Mouse (Mus musculus) MN1 (cell line): Measurements from ENCODE around the gene Rnf213.

Source experiments
- DNase-seq: peaks from one replicate; pipeline ENCODE4 v3.0.0-alpha.2; 2016; ENCODE audit warnings: low spot score

Rnf213 gene

GRCm38 (mm10) chr11:119390271-119391231, 2.3 kb upstream of the Rnf213 start:
- peak; percentile 64 for DNase-seq

DNA sequence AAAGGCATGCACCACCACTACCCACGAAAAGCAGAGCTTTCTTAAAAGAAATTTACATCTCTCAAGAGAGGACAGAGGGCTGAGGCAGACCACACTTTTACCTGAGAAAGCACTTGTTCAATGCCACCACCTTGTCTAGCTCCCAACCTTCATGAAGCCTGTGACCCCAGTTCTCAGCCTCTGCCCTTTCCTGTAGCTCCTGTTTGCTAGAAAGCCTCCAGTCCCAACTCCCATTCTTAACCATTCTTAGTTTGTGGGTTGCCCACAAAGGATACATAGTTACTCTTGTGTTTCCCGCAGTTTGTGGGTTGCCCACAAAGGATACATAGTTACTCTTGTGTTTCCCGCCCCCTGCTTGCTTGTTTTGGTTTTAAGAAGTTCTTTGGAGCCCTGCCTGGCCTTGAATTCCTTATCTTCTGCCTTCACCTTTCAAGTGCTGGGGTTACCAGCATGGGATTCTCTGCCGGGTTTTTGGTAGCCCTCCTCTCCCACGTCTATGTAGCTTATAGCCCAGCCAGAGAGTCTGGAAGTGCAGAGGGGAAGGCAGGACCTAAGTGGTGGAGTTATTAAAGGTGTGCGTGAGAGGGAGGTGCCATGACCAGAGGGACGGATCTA, 1.4 kb upstream of the Rnf213 start:
- no peak for DNase-seq

DNA sequence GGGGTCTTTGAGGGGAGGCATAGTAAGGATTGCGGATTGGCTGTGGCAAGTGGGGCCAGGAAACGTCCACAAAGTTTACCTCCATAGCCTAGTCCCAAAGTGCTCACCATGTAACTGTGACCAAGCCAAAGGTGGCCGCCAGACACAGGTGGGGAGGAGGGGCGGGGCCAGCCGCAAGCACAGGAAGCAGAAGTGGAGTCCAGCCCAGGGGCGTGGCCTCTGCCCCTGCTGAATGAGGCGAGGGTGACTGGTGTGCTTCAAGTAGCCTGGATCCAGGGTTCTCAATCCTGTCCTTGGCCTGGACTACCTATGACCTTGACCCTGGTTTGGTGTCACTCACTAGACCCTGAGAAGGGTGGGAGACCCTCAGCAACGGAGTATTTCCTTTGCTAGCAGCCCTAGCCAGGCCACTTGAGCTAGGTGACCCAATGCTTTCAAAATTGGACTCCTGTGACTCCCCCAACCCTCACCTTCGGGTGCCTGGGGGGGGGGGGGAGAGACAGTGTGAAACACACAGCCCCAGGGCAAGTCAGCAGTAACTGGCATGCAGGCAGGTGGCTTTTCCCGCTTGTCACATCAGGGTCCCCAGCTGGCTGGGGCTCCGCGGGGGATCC, 792 bp upstream of the Rnf213 start:
- peak; percentile 31 for DNase-seq

GRCm38 (mm10) chr11:119393483-119393804, 544 bp downstream of the Rnf213 start:
- no peak for DNase-seq

DNA sequence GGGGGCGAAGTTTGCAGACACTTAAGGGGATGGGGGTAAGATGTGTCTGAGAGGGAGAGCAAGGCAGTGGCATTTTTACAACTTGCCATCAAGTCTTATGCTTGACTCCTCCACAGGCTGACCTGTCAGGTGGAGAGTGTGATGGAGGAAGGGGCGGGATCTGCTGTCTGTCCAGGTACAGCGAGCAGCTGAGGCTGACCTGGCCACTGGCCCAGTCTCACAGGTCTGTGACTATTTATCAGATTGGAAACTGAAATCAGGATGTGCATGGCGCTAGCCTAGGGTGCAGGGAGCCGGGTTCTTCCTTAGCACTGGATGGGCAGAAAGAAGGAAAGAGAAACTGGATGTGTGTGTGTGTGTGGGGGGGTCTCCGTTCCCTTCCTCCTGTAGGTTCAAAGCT, 1.3 kb downstream of the Rnf213 start:
- no peak for DNase-seq

DNA sequence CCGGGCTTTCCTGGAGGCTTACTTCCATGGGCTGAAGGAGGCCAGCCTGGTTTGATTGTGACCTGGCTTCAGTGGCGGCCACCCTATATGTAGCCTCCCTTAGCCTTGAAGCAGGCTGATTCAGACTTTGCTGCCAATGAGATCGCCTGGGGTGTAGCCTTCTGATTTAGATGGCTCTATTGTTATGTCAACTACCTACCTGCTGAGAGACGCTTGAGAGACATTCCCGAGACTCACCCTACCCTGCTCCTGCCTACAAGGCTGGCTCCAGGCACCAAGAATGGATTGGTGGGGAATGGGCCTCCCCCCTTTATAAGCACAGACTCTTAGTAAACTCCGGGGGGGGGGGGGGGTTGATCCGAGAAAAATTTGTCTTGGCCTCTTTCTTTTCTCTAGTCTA, 2.5 kb downstream of the Rnf213 start:
- no peak for DNase-seq

- no peak for DNase-seq
Measured at GRCm38 (mm10) chr11:119395931-119396330, 3.0 kb downstream of the Rnf213 start.

- DNase-seq = no peak
Measured at GRCm38 (mm10) chr11:119396461-119396860, 3.6 kb downstream of the Rnf213 start.

DNA sequence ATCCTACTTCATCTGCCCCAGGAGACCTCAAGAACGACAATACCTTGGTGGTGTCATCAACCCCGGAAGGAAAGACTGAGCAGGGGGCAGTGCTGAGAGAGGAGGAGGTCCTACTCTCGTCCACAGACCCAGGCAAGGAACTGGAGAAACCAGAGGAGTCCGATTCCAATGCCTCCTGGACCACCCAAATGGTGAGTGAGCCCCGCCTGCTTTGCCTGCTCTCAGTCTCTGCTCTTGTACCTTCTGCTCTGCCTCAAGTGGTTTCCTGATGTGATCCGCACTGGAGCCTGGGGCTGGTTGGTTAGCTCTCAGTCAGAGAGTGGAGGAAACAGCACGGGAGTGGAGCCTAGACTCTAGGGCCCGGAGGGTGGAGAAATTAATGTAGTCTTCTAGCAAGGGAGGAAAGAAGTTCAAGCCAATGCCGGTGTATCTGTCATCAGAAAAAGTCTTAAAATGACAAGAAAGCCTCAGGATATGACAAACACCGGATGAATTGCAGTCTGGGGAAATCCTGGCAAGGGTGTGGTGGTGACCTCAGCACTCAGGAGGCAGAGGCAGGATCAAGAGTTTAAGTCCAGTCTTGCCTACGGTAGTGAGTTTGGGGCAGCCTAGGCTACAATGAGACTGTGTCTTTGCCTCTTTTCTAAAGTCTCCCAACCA, 9.7 kb downstream of the Rnf213 start:
- DNase-seq = no peak

DNA sequence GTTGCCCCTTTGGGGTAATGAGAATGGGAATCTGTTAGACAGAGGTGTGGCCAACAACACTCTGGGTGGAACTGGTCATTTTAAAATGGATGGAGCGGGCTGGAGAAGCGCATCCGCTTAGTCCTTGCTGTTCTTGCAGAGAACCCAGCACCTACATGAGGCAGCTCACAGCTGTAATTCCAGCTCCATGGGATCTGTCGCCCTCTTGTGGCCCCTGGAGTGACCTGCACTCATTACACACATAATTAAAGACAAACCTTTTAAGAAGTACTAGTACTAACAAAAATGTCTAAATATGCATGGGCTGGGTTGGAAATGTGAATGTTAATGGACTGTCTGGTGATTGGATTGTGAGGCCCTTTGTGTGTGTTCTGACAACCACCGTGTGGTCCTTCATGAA, 11.7 kb downstream of the Rnf213 start:
- DNase-seq = peak; percentile 52

DNA sequence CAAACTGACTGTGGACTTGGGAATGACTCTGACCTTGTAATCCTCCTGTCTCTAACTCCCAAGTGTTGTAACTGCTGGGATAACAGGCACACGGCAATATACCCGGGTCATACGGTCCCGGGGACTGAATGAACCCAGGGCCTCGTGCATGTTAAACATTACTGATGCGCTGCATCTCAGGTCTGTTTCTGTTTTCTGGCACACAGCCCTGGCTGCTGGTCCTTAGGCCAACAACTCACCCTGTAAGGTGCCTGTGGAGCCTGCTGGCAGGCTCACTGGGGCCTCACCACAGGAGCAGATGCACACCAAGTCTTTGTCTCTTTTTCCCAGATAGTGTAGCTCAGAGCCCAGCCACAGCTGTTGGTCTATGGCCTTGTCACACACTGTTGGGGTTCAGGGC, 14.5 kb downstream of the Rnf213 start:
- peak; percentile 36 for DNase-seq

GRCm38 (mm10) chr11:119407977-119408376, 15.1 kb downstream of the Rnf213 start:
- DNase-seq = no peak

DNA sequence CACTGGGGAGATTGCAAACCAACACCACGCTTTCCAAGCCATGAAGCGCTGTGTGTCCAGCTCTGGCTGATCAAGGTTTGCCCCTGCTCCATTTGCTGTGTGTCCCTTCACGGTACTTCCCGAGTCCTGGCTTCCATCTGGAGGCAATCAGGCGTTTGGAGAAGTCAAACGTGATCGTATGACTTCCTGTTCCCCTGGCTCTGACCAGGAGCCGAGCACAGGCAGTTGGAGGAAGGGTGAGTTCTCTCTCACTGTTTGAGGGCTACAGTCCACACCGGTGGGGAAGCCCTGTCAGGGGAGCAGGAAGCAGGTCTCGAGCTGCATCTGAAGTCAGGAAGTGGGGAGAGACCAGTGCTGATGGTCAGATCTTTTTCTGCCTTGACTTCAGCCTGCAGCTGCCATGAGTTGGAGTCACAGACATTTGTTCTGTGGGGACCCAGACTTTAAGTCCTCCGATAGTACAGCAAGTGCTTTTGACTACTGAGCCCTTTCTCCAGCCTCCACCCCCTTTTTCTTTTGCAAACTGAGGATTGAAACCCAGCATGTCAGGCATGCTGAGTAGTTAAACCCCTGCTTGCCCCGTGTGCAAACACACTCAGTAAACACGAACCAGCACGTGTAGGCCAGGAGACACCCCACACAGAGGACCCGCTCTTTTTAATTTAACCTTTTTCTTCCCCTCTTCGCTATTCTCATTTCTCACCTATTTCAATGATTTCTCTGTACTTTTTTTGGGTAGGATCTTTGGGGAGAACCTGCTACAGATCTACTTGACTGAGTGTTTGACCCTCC, 26.6 kb downstream of the Rnf213 start:
- DNase-seq = no peak

DNA sequence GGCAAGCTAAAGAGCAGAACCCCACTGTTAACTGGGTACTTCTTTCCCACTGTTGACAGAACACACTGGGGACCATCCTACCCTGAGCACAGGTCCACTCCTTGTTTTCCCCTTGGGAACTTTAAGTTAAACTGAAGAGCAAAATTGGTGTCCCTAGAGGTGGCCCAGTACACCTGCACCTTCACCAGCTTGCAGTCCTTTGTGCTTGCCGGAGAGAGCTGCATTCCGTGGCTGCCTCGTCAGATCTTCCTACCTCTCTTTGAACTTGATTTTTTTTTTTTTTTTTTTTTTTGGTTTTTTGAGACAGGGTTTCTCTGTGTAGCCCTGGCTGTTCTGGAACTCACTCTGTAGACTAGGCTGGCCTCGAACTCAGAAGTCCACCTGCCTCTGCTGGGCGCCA, 27.5 kb downstream of the Rnf213 start:
- DNase-seq = no peak

GRCm38 (mm10) chr11:119427431-119427830, 34.5 kb downstream of the Rnf213 start:
- DNase-seq = no peak

GRCm38 (mm10) chr11:119427986-119428385, 35.1 kb downstream of the Rnf213 start:
- no peak for DNase-seq

- peak; percentile 24 for DNase-seq
Measured at GRCm38 (mm10) chr11:119428649-119429136, 35.8 kb downstream of the Rnf213 start.

- no peak for DNase-seq
Measured at GRCm38 (mm10) chr11:119431516-119431915, 38.6 kb downstream of the Rnf213 start.

- no peak for DNase-seq
Measured at GRCm38 (mm10) chr11:119432706-119433105, 39.8 kb downstream of the Rnf213 start.

- peak; percentile 40 for DNase-seq
Measured at GRCm38 (mm10) chr11:119434316-119434715, 41.4 kb downstream of the Rnf213 start.
